Mouse (Mus musculus): ENCODE data around the gene Adk.

DNA sequence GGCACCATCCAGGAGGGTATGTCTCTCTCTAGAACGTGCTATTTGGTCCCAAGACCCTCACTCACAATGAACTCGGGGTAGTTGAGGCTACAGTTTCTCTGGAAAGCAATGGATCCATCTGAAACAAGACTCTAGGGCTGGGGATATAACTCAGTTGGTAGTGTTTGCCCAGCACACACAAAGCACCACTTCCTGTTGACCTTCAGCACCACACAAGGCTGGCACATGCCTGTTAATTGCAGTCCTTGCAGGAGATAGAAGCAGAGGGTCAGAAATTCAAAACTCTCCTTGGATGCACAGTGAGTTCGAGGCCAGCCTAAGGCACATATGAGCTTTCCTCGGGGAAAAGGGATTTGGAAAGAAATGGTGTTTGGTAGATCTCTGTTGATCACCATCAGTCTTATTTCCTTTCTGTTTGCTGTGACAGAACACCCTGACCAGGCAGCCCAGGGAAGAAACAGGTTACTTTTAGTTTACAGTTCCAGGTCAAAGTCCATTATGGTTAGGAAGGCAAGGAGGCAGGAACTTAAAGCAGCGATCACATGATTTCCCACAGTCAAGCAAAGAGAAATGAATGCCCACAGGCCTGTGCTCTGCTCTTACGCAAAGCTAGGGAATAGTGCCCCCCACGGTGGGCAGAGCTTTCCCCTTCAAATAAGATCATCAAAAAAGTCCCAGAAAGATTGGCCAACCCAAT, 403.4 kb downstream of the Adk start:
- no peak for TF ChIP-seq HCFC1 (IDR thresholded peaks at IDR 0.05; ENCODE audit: borderline replicate concordance, insufficient read depth, low read length)
- TF ChIP-seq CHD2 (IDR thresholded peaks at IDR 0.05; ENCODE audit: low read depth, low read length) = no peak
